Mouse (Mus musculus) hindbrain, embryonic 11.5 days (tissue): ENCODE data around the gene Cyba. TPM values are rescaled to one million over a fixed set of nuclear protein-coding genes. Genes with fewer than 3 reads are reported as not detected.
A peak's percentile ranks its signal among the peaks of the same experiment; 100 is the strongest.

Source experiments
- ATAC-seq: fragments of 200-750 bp; cut with Nextera tagmentation; 2 replicates; pipeline ENCODE4 v1.8.0; 2017; ENCODE audit warnings: mild to moderate bottlenecking, moderate TSS enrichment, moderate library complexity; ENCODE audit not compliant: low FRiP score
- DNase-seq: peaks from one replicate; pipeline ENCODE4 v3.0.0-alpha.2; 2015; ENCODE audit warnings: low spot score
- H3K27ac ChIP-seq: fragments of 300-500 bp; sonication (generic); 2 replicates; pipeline ENCODE4 v1.5.1; 2014; ENCODE audit warnings: mild to moderate bottlenecking, low read depth, low read length
- H3K27me3 ChIP-seq: fragments of 300-500 bp; sonication (generic); 2 replicates; pipeline ENCODE4 v1.6.1; 2014; ENCODE audit warnings: mild to moderate bottlenecking, low read length, moderate library complexity, mixed read lengths; ENCODE audit not compliant: control insufficient read depth, insufficient read depth
- H3K36me3 ChIP-seq: fragments of 300-500 bp; sonication (generic); 2 replicates; pipeline ENCODE4 v1.6.1; 2014; ENCODE audit warnings: mild to moderate bottlenecking, low read length, moderate library complexity, mixed read lengths; ENCODE audit not compliant: control insufficient read depth, insufficient read depth
- H3K4me1 ChIP-seq: fragments of 300-500 bp; sonication (generic); replicated peaks from 2 replicates; pipeline ENCODE4 v1.6.1; 2014; ENCODE audit warnings: low read length, mixed read lengths; ENCODE audit not compliant: control insufficient read depth, insufficient read depth
- H3K4me2 ChIP-seq: fragments of 300-500 bp; sonication (generic); replicated peaks from 2 replicates; pipeline ENCODE4 v1.6.1; 2014; ENCODE audit warnings: mild to moderate bottlenecking, low read depth, low read length
- H3K4me3 ChIP-seq: fragments of 300-500 bp; sonication (generic); 2 replicates; pipeline ENCODE4 v1.5.1; 2014; ENCODE audit warnings: low read depth, low read length
- H3K9ac ChIP-seq: fragments of 300-500 bp; sonication (generic); 2 replicates; pipeline ENCODE4 v1.6.1; 2014; ENCODE audit warnings: low read depth, low read length
- H3K9me3 ChIP-seq: fragments of 300-500 bp; sonication (generic); 2 replicates; pipeline ENCODE4 v1.6.1; 2016; ENCODE audit warnings: low read length; ENCODE audit not compliant: control insufficient read depth
- WGBS: fragments of 180-500 bp; shearing (Covaris S2); extraction: QIAGEN DNeasy Blood & Tissue Kit; methylation state at CpG from one replicate; pipeline ENCODE4 v1.1.7; 2014; 5-methylcytosine and 5-hydroxymethylcytosine counted together
- polyA plus RNA-seq: library from polyadenylated mRNA; unstranded; fragments of >200 nt; fragmentation: Nextera tagmentation; extraction: Ambion mirVana; gene quantifications from 2 replicates; pipeline ENCODE4 v1.2.1, GENCODE M21; 2014

Cyba gene
- polyA plus RNA-seq, 1 experiment from 2014 or later = 52.7 TPM

GRCm38 (mm10) chr8:122442781-122443180 is 10.1 kb upstream of the Cyba start:
- DNase-seq = no peak
- Histone ChIP-seq H3K36me3 (no peaks in the 10 kb centered on the region), H3K9ac (peak overlapping the region; percentile 60), H3K27ac (peak overlapping the region; percentile 68), H3K27me3 (no peaks in the 10 kb centered on the region), H3K4me2 (peak overlapping the region; percentile 53), H3K4me3 (peak overlapping the region; percentile 48), H3K9me3 (no peaks in the 10 kb centered on the region), H3K4me1 (peaks cover 4% of the 10 kb centered on the region)
- peak; percentile 37 for ATAC-seq
- 2% methylated on average over 11 of the region's 12 CpGs for WGBS

GRCm38 (mm10) chr8:122442356-122442755 is 9.6 kb upstream of the Cyba start:
- H3K9me3 ChIP-seq = no peaks in the 10 kb centered on the region
- WGBS = 28% methylated on average over 7 of the region's 7 CpGs
- H3K36me3 ChIP-seq = no peaks in the 10 kb centered on the region
- no peak for DNase-seq
- H3K4me1 ChIP-seq = peaks cover 4% of the 10 kb centered on the region
- no peaks in the 10 kb centered on the region for H3K27me3 ChIP-seq
- peak overlapping the region; percentile 53 for H3K4me2 ChIP-seq
- peak overlapping the region; percentile 60; the same call in 1 of the 2 replicates for H3K9ac ChIP-seq
- peak overlapping the region; percentile 68 for H3K27ac ChIP-seq
- no peak for ATAC-seq
- H3K4me3 ChIP-seq = peak overlapping the region; percentile 48

GRCm38 (mm10) chr8:122441326-122441725 is 8.6 kb upstream of the Cyba start:
- H3K4me3 ChIP-seq = no peak overlapping the region
- H3K36me3 ChIP-seq = 0 out of 2 replicates have a peak, but pooled peaks cover 2% of the 10 kb centered on the region
- H3K27ac ChIP-seq = no peak overlapping the region
- 100% methylated on average over 1 of the region's 1 CpGs for WGBS
- no peaks in the 10 kb centered on the region for H3K9me3 ChIP-seq
- H3K9ac ChIP-seq = no peak overlapping the region
- no peak for DNase-seq
- H3K27me3 ChIP-seq = no peaks in the 10 kb centered on the region
- no peak overlapping the region for H3K4me2 ChIP-seq
- H3K4me1 ChIP-seq = peaks cover 4% of the 10 kb centered on the region
- ATAC-seq = no peak

- no peak overlapping the region for H3K9ac ChIP-seq
- H3K4me3 ChIP-seq = no peak overlapping the region
- no peaks in the 10 kb centered on the region for H3K27me3 ChIP-seq
- H3K9me3 ChIP-seq = no peaks in the 10 kb centered on the region
- H3K27ac ChIP-seq = no peak overlapping the region
- 0 out of 2 replicates have a peak, but pooled peaks cover 9% of the 10 kb centered on the region for H3K36me3 ChIP-seq
- WGBS = 94% methylated on average over 16 of the region's 16 CpGs
- DNase-seq (no peak), ATAC-seq (no peak)
- peaks cover 4% of the 10 kb centered on the region for H3K4me1 ChIP-seq
- no peak overlapping the region for H3K4me2 ChIP-seq
These were observed 6.6 kb upstream of the Cyba start for GRCm38 (mm10) chr8:122439336-122439735.

- H3K4me1 ChIP-seq = peaks cover 5% of the 10 kb centered on the region
- H3K4me3 ChIP-seq = no peak overlapping the region
- no peaks in the 10 kb centered on the region for H3K9me3 ChIP-seq
- 90% methylated on average over 13 of the region's 13 CpGs for WGBS
- ATAC-seq (no peak), DNase-seq (no peak)
- H3K36me3 ChIP-seq = 0 out of 2 replicates have a peak, but pooled peaks cover 9% of the 10 kb centered on the region
- H3K9ac ChIP-seq = no peak overlapping the region
- H3K27me3 ChIP-seq = no peaks in the 10 kb centered on the region
- no peak overlapping the region for H3K4me2 ChIP-seq
- H3K27ac ChIP-seq = no peak overlapping the region
These were observed 5.1 kb upstream of the Cyba start for GRCm38 (mm10) chr8:122437708-122438331.

- Histone ChIP-seq H3K9me3 (no peaks in the 10 kb centered on the region), H3K36me3 (0 out of 2 replicates have a peak, but pooled peaks cover 9% of the 10 kb centered on the region), H3K27me3 (no peaks in the 10 kb centered on the region), H3K27ac (no peak overlapping the region), H3K4me3 (no peak overlapping the region), H3K4me1 (peaks cover 11% of the 10 kb centered on the region; the same call in 1 of the 2 replicates), H3K4me2 (no peak overlapping the region), H3K9ac (no peak overlapping the region)
- WGBS = 87% methylated on average over 20 of the region's 20 CpGs
- DNase-seq (no peak), ATAC-seq (no peak)
These were observed 3.9 kb upstream of the Cyba start for GRCm38 (mm10) chr8:122436586-122437125.

GRCm38 (mm10) chr8:122436146-122436545 is 3.4 kb upstream of the Cyba start:
- no peak for ATAC-seq
- H3K27me3 ChIP-seq = no peaks in the 10 kb centered on the region
- DNase-seq = no peak
- 0 out of 2 replicates have a peak, but pooled peaks cover 9% of the 10 kb centered on the region for H3K36me3 ChIP-seq
- no peak overlapping the region for H3K9ac ChIP-seq
- peaks cover 11% of the 10 kb centered on the region; the same call in 1 of the 2 replicates for H3K4me1 ChIP-seq
- H3K9me3 ChIP-seq = no peaks in the 10 kb centered on the region
- H3K27ac ChIP-seq = no peak overlapping the region
- no peak overlapping the region for H3K4me2 ChIP-seq
- 98% methylated on average over 9 of the region's 9 CpGs for WGBS
- H3K4me3 ChIP-seq = no peak overlapping the region

GRCm38 (mm10) chr8:122435375-122435774 is 2.6 kb upstream of the Cyba start:
- no peaks in the 10 kb centered on the region for H3K9me3 ChIP-seq
- DNase-seq = no peak
- peaks cover 11% of the 10 kb centered on the region; the same call in 1 of the 2 replicates for H3K4me1 ChIP-seq
- no peaks in the 10 kb centered on the region for H3K27me3 ChIP-seq
- H3K36me3 ChIP-seq = 0 out of 2 replicates have a peak, but pooled peaks cover 9% of the 10 kb centered on the region
- no peak overlapping the region for H3K9ac ChIP-seq
- no peak overlapping the region for H3K4me3 ChIP-seq
- no peak for ATAC-seq
- 87% methylated on average over 6 of the region's 6 CpGs for WGBS
- no peak overlapping the region for H3K4me2 ChIP-seq
- no peak overlapping the region for H3K27ac ChIP-seq
